Mouse (Mus musculus) layer of hippocampus, adult 11-12 months (tissue): Measurements from ENCODE around the gene Car4.

Experiments
- DNase-seq: peaks from one replicate; pipeline ENCODE4 v3.0.0; 2022; ENCODE audit warnings: low spot score

Gene Car4

DNA sequence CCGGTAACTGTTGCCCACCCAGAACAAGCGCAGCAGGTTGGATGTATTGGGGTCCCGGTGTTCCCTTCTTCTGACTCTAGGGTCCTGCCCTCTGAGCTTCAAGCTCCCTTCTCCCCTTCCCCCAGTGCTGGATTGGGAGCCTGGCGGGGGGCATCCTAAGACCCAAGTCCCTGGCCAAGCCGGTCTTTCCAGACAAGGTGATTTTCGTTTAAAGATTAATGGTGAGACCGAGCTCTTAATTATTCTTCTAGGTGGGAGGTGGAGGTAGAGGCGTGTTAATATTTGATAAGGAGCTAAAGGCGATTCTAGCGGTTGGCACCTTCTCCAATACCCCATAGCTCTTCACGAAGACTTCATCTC is 665 bp downstream of the Car4 start:
- no peak for DNase-seq

GRCm38 (mm10) chr11:84959181-84959580 is 1.6 kb downstream of the Car4 start:
- DNase-seq: no peak

GRCm38 (mm10) chr11:84959701-84960181 is 2.2 kb downstream of the Car4 start:
- no peak for DNase-seq

- no peak for DNase-seq
Measured at GRCm38 (mm10) chr11:84960291-84960690, 2.7 kb downstream of the Car4 start.

- no peak for DNase-seq
Measured at GRCm38 (mm10) chr11:84960780-84961179, 3.2 kb downstream of the Car4 start.

DNA sequence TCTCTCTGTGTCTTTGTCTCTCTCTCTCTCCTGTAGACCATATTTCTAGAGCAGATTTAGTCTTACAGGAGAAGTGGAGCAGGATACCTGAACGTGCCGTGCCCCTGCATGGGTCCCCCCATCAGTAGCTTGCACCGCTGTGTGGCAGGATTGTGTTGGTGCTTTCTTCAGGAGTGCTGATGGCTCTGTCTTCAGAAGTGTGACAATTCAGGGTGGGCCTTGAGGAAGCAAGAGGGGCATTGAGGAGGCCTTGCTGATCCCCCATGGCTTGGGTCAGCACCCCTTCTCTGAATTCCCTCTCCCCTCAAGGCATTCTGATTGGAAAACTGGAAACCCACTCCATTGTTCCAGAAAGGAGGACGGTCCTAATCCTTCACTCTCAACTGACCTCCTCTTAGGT is 4.0 kb downstream of the Car4 start:
- DNase-seq: no peak

DNA sequence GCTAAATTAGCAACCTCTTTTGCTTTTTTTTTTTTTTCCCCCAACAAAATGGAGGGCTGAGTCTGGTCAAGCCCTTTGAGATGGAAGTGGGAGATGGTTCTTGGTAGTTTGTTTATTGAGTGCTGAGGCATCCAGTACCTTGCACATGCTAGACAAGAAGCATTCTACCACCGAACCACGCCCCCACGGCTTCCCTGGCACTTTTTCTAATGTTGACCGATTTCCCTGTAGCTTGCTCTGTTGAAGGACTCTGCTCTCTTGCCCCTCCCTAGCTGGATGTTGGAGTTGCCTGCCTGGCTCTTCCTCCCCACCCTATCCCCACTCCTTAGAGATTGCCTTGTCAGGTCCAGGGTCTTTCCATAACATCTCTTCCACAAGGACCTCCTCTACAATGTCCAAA is 5.0 kb downstream of the Car4 start:
- no peak for DNase-seq

GRCm38 (mm10) chr11:84963556-84963955 is 6.0 kb downstream of the Car4 start:
- no peak for DNase-seq

DNA sequence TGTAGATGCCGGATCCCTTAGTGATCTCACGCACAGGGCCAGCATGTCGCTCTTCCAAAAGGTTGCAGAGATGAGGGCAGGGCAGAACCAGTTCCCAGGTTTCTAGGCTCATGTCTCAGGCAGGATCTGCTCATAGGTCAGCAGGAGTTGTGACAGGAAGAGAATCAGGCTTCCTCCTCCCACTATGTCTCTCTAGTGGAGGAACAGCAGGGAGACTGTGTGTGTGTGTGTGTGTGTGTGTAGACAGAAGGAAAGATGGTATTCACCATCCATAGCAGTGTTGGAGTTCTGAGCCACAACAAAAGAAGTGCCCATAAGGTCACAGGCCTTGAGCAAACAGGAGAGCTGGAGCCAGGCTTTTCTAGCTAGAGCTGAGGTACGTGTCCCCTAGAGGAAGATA is 9.1 kb downstream of the Car4 start:
- DNase-seq: no peak

DNA sequence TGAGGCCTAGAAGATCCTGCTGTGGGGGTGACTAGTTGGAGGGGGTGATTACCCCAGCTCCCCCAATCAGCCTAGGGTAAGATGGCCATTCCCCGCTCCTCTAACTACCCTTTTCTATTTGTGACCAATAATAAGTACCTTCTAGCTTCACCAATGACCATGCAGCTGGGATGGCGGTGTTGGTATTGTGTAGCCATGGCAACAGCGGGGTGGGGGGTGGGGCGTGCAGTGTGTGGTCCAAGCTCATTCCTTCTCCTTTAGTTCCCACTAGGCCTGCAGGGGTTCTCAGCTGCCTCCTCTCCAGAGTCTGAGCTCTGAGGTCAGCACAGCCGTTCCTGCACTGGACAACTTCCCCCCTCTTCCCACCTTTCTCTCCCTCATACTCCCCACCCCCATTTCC is 9.5 kb downstream of the Car4 start:
- DNase-seq: no peak

DNA sequence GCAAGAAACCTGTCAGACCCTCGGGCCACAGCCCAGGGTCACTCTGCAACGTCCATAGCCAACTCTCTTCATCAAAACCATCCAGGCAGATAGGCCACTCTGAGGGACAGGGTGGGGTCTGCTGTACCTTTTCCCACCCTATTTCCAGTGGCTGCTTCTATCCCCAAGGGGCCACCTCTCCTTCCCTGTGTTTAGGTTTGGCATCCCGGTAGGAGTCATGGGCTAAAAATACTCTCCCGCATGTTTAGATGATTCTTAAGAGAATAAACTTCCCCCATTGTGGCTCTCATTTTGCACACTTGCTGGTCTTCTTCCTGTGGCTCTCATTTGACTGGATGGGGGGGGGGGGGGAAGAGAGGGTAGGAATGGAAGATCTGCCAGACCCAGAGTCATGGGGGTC is 10.7 kb downstream of the Car4 start:
- no peak for DNase-seq

- no peak for DNase-seq
Measured at GRCm38 (mm10) chr11:84968775-84969174, 11.2 kb downstream of the Car4 start.

DNA sequence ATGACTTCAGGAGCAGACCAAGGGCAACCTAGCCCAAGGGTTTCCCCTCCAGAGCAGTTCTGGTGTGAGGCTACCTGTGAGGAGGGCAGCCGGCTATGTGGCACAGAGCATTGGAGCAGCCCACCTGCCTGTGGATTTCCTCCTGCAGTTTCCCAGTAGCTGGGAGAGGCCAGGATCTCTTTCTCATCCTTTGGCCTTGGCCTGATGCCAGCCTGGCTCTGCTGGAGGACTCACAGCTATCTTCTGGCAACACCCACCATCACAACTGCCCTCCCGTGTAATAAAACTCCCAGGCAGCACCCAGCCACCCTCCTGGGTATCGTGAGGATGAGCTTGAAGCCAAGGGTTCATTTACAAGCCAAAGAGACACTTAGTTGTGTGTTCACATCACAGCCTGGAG is 14.5 kb downstream of the Car4 start:
- DNase-seq: no peak

DNA sequence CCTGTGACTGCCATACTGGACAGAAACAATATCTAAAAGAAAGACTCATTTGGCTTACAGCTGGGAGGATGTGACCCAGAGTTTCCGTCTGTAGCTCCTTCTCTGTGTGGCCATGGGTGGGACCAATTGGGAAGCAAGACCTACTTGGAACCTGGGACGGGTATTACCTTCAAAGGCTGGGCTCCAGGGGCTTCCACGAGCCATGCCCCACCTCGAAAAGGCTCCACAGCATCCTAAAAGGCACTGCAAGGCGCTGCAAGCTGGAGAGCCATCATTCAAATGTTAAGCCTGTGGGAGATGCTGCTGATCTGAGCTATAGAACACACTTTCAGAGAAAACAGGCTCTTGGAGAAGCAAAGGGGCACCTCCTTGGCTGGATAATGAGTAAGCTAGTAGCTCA is 16.1 kb downstream of the Car4 start:
- no peak for DNase-seq

DNA sequence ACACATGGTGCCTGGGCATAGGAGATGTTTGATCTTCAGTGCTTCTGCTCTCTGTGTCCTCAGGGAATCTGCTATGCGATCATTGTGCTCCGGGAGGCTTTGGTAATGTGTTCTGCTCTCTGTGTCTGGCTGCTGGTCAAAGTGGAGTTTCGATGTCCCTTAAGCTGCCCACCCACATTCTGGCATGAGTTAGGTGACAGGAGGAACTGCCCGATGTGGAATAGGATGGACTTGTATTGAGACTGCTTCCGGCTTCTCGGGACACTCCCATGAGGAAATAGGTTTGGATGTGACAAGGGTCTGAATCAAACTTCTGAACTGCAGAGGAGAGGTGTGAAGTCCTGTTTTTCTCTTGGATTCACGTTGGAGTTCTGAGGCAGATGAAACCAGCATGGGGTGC is 17.0 kb downstream of the Car4 start:
- DNase-seq: no peak

DNA sequence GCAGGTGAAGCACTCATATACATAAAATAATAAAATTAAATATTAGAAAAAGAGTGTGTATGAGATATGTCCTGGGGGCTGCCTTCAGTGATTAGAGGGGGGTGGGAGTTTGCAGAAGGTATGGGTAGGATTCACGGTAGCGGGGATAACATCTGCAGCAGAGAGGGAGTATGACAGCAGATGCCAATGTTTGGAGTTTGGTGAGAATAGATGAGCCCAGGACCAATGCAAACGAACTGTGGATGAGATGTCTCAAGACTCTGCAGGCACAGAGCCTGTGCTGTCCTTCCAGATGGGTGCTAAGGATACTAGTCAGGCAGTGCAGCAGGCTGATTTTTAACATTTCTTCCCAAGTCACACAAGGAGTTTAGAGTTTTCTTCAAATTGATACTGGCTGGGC is 19.1 kb downstream of the Car4 start:
- DNase-seq: no peak

- no peak for DNase-seq
Measured at GRCm38 (mm10) chr11:84977385-84977952, 19.9 kb downstream of the Car4 start.

- DNase-seq: peak; percentile 35
Measured at GRCm38 (mm10) chr11:84978113-84978512, 20.5 kb downstream of the Car4 start.

- DNase-seq: no peak
Measured at GRCm38 (mm10) chr11:84979351-84979750, 21.8 kb downstream of the Car4 start.

DNA sequence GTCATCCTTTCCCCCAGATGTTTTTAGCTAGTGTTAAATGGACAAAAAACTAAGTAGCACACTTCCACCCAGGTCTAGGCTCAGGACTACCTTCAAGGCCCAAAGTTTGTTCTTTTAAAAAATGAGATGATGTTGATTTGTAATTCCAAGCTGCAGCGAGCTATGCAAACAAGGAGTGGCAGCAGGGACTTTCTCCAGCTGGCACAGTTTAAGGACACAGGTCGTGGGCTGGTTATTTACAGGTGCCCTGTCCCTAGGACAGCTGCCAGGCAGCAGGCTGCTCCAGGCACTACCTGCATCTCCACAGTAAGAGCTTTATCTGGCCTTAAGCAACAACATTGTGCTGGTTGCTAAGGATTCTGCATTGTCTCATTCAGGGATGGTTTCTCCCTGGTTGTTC is 23.1 kb downstream of the Car4 start:
- no peak for DNase-seq

DNA sequence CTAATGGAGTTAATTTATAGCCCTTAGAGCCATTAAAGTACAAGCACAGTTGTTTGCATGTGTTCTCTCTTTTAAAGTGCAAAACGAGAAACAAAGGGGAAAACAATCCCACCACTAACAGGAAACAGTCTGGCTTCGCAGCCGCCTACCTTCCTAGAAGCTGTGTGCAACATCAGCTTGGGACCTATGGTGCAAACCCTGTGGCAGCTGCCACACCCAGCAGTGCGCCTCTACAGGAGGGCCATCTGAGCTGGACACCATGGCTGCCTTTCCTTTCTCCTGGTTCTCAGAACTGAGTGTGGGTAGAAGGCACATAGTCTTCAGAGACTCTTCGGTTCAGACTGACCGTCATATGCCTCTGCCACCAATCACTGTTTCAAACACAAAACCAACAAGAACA is 27.8 kb downstream of the Car4 start:
- no peak for DNase-seq

GRCm38 (mm10) chr11:84988341-84988919 is 30.8 kb downstream of the Car4 start:
- no peak for DNase-seq

DNA sequence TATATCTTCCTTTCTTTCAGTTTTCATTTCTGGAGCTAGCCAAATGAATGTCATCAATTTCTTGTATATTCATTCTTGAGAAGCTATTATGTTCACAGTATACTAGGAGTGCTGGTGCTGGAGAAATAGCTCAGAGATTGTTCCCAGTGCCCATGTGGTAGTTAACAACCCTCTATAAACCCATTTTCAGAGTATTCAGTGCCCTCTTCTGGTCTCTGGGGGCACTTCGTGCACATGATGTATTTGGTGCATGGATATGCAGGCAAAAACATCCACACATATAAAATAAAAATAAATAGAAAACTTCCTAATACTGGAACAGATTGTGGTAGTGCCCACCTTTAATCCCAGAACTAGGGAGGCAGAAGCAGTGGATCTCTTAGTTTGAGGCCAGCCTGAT is 35.4 kb downstream of the Car4 start:
- DNase-seq: no peak

DNA sequence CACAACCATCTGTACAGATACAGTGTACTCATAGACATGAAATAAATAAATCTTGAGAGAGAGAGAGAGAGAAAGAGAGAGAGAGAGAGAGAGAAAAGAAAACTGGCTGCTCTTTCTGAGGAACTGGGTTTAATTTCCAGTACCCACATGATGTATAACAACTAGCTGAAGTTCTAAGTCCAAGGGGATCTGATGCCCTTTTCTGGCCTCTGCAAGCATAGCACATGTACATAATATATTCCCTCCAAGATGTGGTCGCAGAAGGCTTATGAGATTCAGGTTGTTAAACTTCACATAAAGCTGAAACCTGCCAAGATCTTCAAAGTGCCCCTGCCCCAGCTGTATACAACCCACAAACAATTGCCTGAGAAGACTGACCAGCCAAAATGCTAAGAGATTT is 37.7 kb downstream of the Car4 start:
- no peak for DNase-seq

DNA sequence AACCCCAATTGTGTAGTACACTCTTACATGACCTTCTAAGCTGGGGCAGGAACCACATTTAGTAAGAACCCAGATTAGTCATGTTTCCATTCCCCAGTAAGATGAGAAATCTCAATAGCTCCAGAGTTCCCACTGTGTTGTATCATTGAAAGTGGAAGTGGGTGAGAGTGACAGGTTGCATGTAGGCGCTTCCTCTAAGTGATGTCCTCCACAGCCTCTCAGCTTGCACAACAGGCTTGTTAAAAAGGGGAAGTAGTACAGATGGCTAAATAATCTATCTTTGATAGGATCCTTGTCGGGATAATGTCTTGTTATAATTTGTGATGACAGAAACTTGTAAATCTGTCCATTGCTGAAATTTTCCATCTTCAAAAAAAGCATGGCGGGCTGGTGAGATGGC is 46.0 kb downstream of the Car4 start:
- peak; percentile 63 for DNase-seq
